Mouse (Mus musculus): ENCODE results near the gene Rpl36al. TPM values are rescaled to one million over a fixed set of nuclear protein-coding genes. Genes with fewer than 3 reads are reported as not detected.
"Not testable (repeated sequence)": the region's sequence is repeated elsewhere in the genome, so short reads cannot be mapped to it uniquely, and the experiment has no call there.

Gene Rpl36al
- polyA plus RNA-seq, 1 experiment from 2014 or later, result 567 TPM

- H3K27me3 ChIP-seq (ENCODE audit: poor library complexity, severe bottlenecking); H3K9me3 ChIP-seq; H3K4me3 ChIP-seq; H3K27ac ChIP-seq; H3K4me1 ChIP-seq; DNase-seq (ENCODE audit: extremely low spot score, low spot score): not testable (repeated sequence)
- WGBS, result 86% methylated on average over 2 of the region's 2 CpGs
- H3K36me3 ChIP-seq (replicated peaks), result peaks cover 24% of the 10 kb centered on the region
Observed at GRCm38 (mm10) chr12:69160677-69161076, 23.2 kb downstream of the Rpl36al start.

GRCm38 (mm10) chr12:69159578-69159940 lies 24.3 kb downstream of the Rpl36al start:
- no peaks in the 10 kb centered on the region for H3K9me3 ChIP-seq
- no peaks in the 10 kb centered on the region for H3K27me3 ChIP-seq (ENCODE audit: poor library complexity, severe bottlenecking)
- H3K4me3 ChIP-seq, result peak overlapping the region; percentile 32
- peaks cover 31% of the 10 kb centered on the region for H3K36me3 ChIP-seq (replicated peaks)
- 7% methylated on average over 9 of the region's 9 CpGs for WGBS
- DNase-seq (ENCODE audit: extremely low spot score, low spot score), result no peak
- H3K4me1 ChIP-seq, result peaks cover 9% of the 10 kb centered on the region
- no peak overlapping the region for H3K27ac ChIP-seq

- H3K9me3 ChIP-seq; H3K4me1 ChIP-seq; H3K27me3 ChIP-seq (ENCODE audit: poor library complexity, severe bottlenecking): not testable (repeated sequence)
- Histone ChIP-seq H3K27ac (peak within 1 kb of the TSS; percentile 97), H3K36me3 (replicated peaks) (peaks cover 32% of the 10 kb centered on the region), H3K4me3 (peak within 1 kb of the TSS; percentile 84)
- WGBS, result under 1% methylated on average over 60 of the region's 68 CpGs
- peak; percentile 99 for DNase-seq (ENCODE audit: extremely low spot score, low spot score)
Observed at GRCm38 (mm10) chr12:69158765-69159577, 24.9 kb downstream of the Rpl36al start, which contains the start of gene Rps29. TSS of gene Rps29 (minus strand) at chr12:69159186.

- H3K27me3 ChIP-seq (ENCODE audit: poor library complexity, severe bottlenecking), result no peaks in the 10 kb centered on the region
- no peaks in the 10 kb centered on the region for H3K9me3 ChIP-seq
- no peak for DNase-seq (ENCODE audit: extremely low spot score, low spot score)
- peaks cover 9% of the 10 kb centered on the region for H3K4me1 ChIP-seq
- H3K36me3 ChIP-seq (replicated peaks), result peaks cover 32% of the 10 kb centered on the region
- peak overlapping the region; percentile 84 for H3K4me3 ChIP-seq
- under 1% methylated on average over 19 of the region's 19 CpGs for WGBS
- H3K27ac ChIP-seq, result peak overlapping the region; percentile 97
Observed at GRCm38 (mm10) chr12:69158366-69158764, 25.5 kb downstream of the Rpl36al start.

GRCm38 (mm10) chr12:69157107-69157506 lies 26.8 kb downstream of the Rpl36al start:
- Histone ChIP-seq H3K4me1 (peaks cover 9% of the 10 kb centered on the region), H3K4me3 (peak overlapping the region; percentile 84; the same call in 1 of the 2 replicates), H3K27ac (no peak overlapping the region), H3K9me3 (no peaks in the 10 kb centered on the region), H3K36me3 (replicated peaks) (peaks cover 32% of the 10 kb centered on the region), H3K27me3 (ENCODE audit: poor library complexity, severe bottlenecking) (no peaks in the 10 kb centered on the region)
- 92% methylated on average over 2 of the region's 2 CpGs for WGBS
- DNase-seq (ENCODE audit: extremely low spot score, low spot score), result no peak

GRCm38 (mm10) chr12:69156436-69156835 lies 27.4 kb downstream of the Rpl36al start:
- Histone ChIP-seq H3K36me3 (replicated peaks) (peaks cover 32% of the 10 kb centered on the region), H3K27ac (no peak overlapping the region), H3K9me3 (no peaks in the 10 kb centered on the region), H3K27me3 (ENCODE audit: poor library complexity, severe bottlenecking) (no peaks in the 10 kb centered on the region), H3K4me1 (peaks cover 9% of the 10 kb centered on the region), H3K4me3 (no peak overlapping the region)
- 84% methylated on average over 4 of the region's 4 CpGs for WGBS
- DNase-seq (ENCODE audit: extremely low spot score, low spot score), result no peak

GRCm38 (mm10) chr12:69155923-69156322 lies 28.0 kb downstream of the Rpl36al start:
- H3K27me3 ChIP-seq (ENCODE audit: poor library complexity, severe bottlenecking), result no peaks in the 10 kb centered on the region
- WGBS, result 92% methylated on average over 2 of the region's 2 CpGs
- no peak for DNase-seq (ENCODE audit: extremely low spot score, low spot score)

GRCm38 (mm10) chr12:69150049-69150448 lies 33.8 kb downstream of the Rpl36al start:
- Histone ChIP-seq H3K27me3 (ENCODE audit: poor library complexity, severe bottlenecking) (no peaks in the 10 kb centered on the region), H3K27ac (no peak overlapping the region), H3K4me3 (no peak overlapping the region), H3K9me3 (no peaks in the 10 kb centered on the region), H3K4me1 (no peaks in the 10 kb centered on the region), H3K36me3 (replicated peaks) (0 out of 2 replicates have a peak, but pooled peaks cover 3% of the 10 kb centered on the region)
- WGBS, result 91% methylated on average over 13 of the region's 13 CpGs
- no peak for DNase-seq (ENCODE audit: extremely low spot score, low spot score)

More at GRCm38 (mm10) chr12:69155923-69156322, 28.0 kb downstream of the Rpl36al start:
- Histone ChIP-seq H3K36me3 (replicated peaks) (peaks cover 32% of the 10 kb centered on the region), H3K9me3 (no peaks in the 10 kb centered on the region), H3K4me3 (no peak overlapping the region), H3K4me1 (peaks cover 9% of the 10 kb centered on the region), H3K27ac (no peak overlapping the region)

- H3K9me3 ChIP-seq, result no peaks in the 10 kb centered on the region
- no peak for DNase-seq (ENCODE audit: extremely low spot score, low spot score)
- 90% methylated on average over 5 of the region's 5 CpGs for WGBS
- no peak overlapping the region for H3K4me3 ChIP-seq
- H3K36me3 ChIP-seq (replicated peaks), result no peaks in the 10 kb centered on the region
- no peak overlapping the region for H3K27ac ChIP-seq
- H3K27me3 ChIP-seq (ENCODE audit: poor library complexity, severe bottlenecking), result no peaks in the 10 kb centered on the region
- no peaks in the 10 kb centered on the region for H3K4me1 ChIP-seq
Observed at GRCm38 (mm10) chr12:69147166-69147735, 36.6 kb downstream of the Rpl36al start.

- Histone ChIP-seq H3K36me3 (replicated peaks) (no peaks in the 10 kb centered on the region), H3K27me3 (ENCODE audit: poor library complexity, severe bottlenecking) (no peaks in the 10 kb centered on the region), H3K27ac (no peak overlapping the region), H3K4me1 (no peaks in the 10 kb centered on the region), H3K4me3 (no peak overlapping the region), H3K9me3 (no peaks in the 10 kb centered on the region)
- DNase-seq (ENCODE audit: extremely low spot score, low spot score), result no peak
- 77% methylated on average over 6 of the region's 6 CpGs for WGBS
Observed at GRCm38 (mm10) chr12:69143460-69143859, 40.4 kb downstream of the Rpl36al start.

GRCm38 (mm10) chr12:69139841-69140240 lies 44.0 kb downstream of the Rpl36al start:
- H3K27ac ChIP-seq, result no peak overlapping the region
- no peaks in the 10 kb centered on the region for H3K27me3 ChIP-seq (ENCODE audit: poor library complexity, severe bottlenecking)
- 88% methylated on average over 7 of the region's 7 CpGs for WGBS
- no peaks in the 10 kb centered on the region for H3K4me1 ChIP-seq
- DNase-seq (ENCODE audit: extremely low spot score, low spot score), result no peak
- no peaks in the 10 kb centered on the region for H3K36me3 ChIP-seq (replicated peaks)
- H3K4me3 ChIP-seq, result no peak overlapping the region
- H3K9me3 ChIP-seq, result no peaks in the 10 kb centered on the region

GRCm38 (mm10) chr12:69139201-69139600 lies 44.7 kb downstream of the Rpl36al start:
- no peaks in the 10 kb centered on the region for H3K36me3 ChIP-seq (replicated peaks)
- 94% methylated on average over 3 of the region's 3 CpGs for WGBS
- DNase-seq (ENCODE audit: extremely low spot score, low spot score), result no peak
- H3K27me3 ChIP-seq (ENCODE audit: poor library complexity, severe bottlenecking), result no peaks in the 10 kb centered on the region
- no peaks in the 10 kb centered on the region for H3K9me3 ChIP-seq
- H3K4me3 ChIP-seq, result no peak overlapping the region
- H3K4me1 ChIP-seq, result no peaks in the 10 kb centered on the region
- no peak overlapping the region for H3K27ac ChIP-seq
